Mouse (Mus musculus) liver, embryonic 14.5 days (tissue): ENCODE results near the gene Idh3b. TPM values are rescaled to one million over a fixed set of nuclear protein-coding genes. Genes with fewer than 3 reads are reported as not detected.

ENCODE experiments used
- ATAC-seq: fragments of 200-750 bp; cut with Nextera tagmentation; 2 replicates; pipeline ENCODE4 v1.8.0; 2017; ENCODE audit warnings: moderate number of reproducible peaks, mild to moderate bottlenecking, moderate library complexity; ENCODE audit not compliant: insufficient read depth
- DNase-seq, 3 experiments: peaks; one replicate each; pipeline ENCODE4 v3.0.0-alpha.2; 2012 to 2013; ENCODE audit warnings: low read depth in 3 of 3, low spot score in 3 of 3
- H3K27ac ChIP-seq: fragments of 300-500 bp; sonication (generic); 2 replicates; pipeline ENCODE4 v1.5.1; 2014; ENCODE audit warnings: moderate library complexity, mild to moderate bottlenecking, control low read depth, inconsistent platforms
- H3K27me3 ChIP-seq: fragments of 300-500 bp; sonication (generic); 2 replicates; pipeline ENCODE4 v1.6.1; 2014; ENCODE audit warnings: mild to moderate bottlenecking, low read length, moderate library complexity; ENCODE audit not compliant: control insufficient read depth, insufficient read depth
- H3K36me3 ChIP-seq: fragments of 300-500 bp; sonication (generic); replicated peaks from 2 replicates; pipeline ENCODE4 v1.6.1; 2014; ENCODE audit warnings: low read depth; ENCODE audit not compliant: control insufficient read depth, insufficient read depth
- H3K4me1 ChIP-seq, 2 experiments: fragments of 200-500 bp in 1 of 2; fragments of 300-500 bp in 1 of 2; sonication (generic) in 1 of 2; replicated peaks; 2 replicates each; pipeline ENCODE4 v1.6.1; 2012 to 2014; ENCODE audit warnings: antibody characterized with exemption in 1 of 2, inconsistent platforms in 1 of 2, low read length in 1 of 2; ENCODE audit not compliant: control insufficient read depth in 2 of 2, insufficient read depth in 2 of 2
- H3K4me2 ChIP-seq: fragments of 300-500 bp; sonication (generic); 2 replicates; pipeline ENCODE4 v1.6.1; 2014; ENCODE audit warnings: low read depth, mild to moderate bottlenecking, control low read depth, moderate library complexity
- H3K4me3 ChIP-seq, 2 experiments: fragments of 200-500 bp in 1 of 2; fragments of 300-500 bp in 1 of 2; sonication (generic) in 1 of 2; 2 replicates each; pipeline ENCODE4 v1.5.1; 2012 to 2014; ENCODE audit warnings: low read depth in 2 of 2, low read length in 2 of 2, mild to moderate bottlenecking in 2 of 2, control low read depth in 1 of 2, inconsistent platforms in 1 of 2, moderate library complexity in 1 of 2; ENCODE audit not compliant: insufficient read depth in 1 of 2
- H3K9ac ChIP-seq: fragments of 300-500 bp; sonication (generic); replicated peaks from 2 replicates; pipeline ENCODE4 v1.6.1; 2014; ENCODE audit warnings: mild to moderate bottlenecking, control low read depth, moderate library complexity
- H3K9me3 ChIP-seq: fragments of 300-500 bp; sonication (generic); 2 replicates; pipeline ENCODE4 v1.6.1; 2016; ENCODE audit warnings: low read length, mixed read lengths; ENCODE audit not compliant: control insufficient read depth
- CTCF ChIP-seq: IDR thresholded peaks from 2 replicates; pipeline ENCODE4 v1.5.1; 2016; ENCODE audit warnings: antibody characterized with exemption, low read depth, control low read depth
- EP300 ChIP-seq: IDR thresholded peaks from 2 replicates; pipeline ENCODE4 v1.6.1; 2016; ENCODE audit warnings: antibody characterized with exemption, low read depth
- WGBS: fragments of 180-500 bp; shearing (Covaris S2); extraction: QIAGEN DNeasy Blood & Tissue Kit; methylation state at CpG from one replicate; pipeline ENCODE4 v1.1.7; 2014; ENCODE audit not compliant: insufficient replicate concordance; 5-methylcytosine and 5-hydroxymethylcytosine counted together
- polyA plus RNA-seq, 2 experiments: library from polyadenylated mRNA; depleted of rRNA in 1 of 2; stranded (reverse) in 1 of 2; unstranded in 1 of 2; fragments of >200 nt; fragmentation: Nextera tagmentation in 1 of 2; extraction: Ambion mirVana in 1 of 2; gene quantifications; 2 replicates each; pipeline versions ENCODE4 v1.2.1 to v1.2.3; 2012 to 2014

Gene Idh3b
- polyA plus RNA-seq, 2 experiments, result 95.1 to 104 TPM

DNA sequence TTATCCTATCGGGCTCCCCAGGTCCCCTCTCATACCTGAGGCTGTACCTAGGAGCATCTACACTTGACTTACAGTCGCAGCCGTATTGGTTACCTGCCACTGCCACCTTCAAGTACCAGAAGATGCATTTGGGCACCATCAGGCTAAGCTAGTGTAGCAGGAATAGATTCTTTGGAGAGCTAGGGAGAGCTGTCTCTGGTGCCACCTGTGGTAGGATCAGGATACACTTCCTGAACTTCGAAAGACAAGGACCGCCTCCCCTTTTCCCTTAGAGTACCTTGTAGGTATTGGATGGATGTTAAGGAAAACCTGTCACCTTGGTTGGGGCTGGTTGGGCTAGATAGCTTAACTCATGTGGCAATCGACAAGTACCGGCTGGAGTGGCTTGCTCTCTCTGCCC, 16.3 kb downstream of the Idh3b start:
- H3K27me3 ChIP-seq, result no peaks in the 10 kb centered on the region
- H3K9me3 ChIP-seq, result no peaks in the 10 kb centered on the region
- no peak overlapping the region for H3K27ac ChIP-seq
- peaks cover 25 to 37% of the 10 kb centered on the region in 2 experiments for H3K4me1 ChIP-seq
- 61% methylated on average over 7 of the region's 7 CpGs for WGBS
- no peaks in the 10 kb centered on the region for H3K36me3 ChIP-seq
- no peak overlapping the region for H3K4me2 ChIP-seq
- H3K9ac ChIP-seq, result no peak overlapping the region
- DNase-seq (no peak), ATAC-seq (no peak)
- TF ChIP-seq CTCF (no peak), EP300 (no peak)
- no peak overlapping the region for H3K4me3 ChIP-seq

DNA sequence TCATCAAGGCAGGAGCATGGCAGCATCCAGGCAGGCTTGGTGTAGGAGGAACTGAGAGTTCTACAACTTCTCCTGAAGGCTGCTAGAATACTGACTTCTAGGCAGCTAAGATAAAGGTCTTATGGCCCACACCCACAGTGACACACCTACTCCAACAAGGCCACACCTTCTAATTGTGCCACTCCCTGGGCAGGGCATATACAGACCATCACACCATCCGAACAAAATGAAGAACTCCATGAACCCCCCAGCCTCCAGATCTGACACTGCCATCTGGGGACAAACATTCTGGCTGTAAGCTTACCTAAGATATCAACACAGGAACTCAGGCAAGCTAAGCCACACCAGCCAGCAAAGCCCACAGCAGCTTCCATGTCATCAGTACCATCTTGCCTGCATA, 18.8 kb downstream of the Idh3b start:
- Histone ChIP-seq H3K27ac (peak overlapping the region; percentile 69), H3K4me3 (peak overlapping the region; percentile 55 to 59), H3K27me3 (no peaks in the 10 kb centered on the region), H3K9ac (peak overlapping the region; percentile 67), H3K4me1 (peaks cover 49 to 58% of the 10 kb centered on the region in 2 experiments), H3K36me3 (no peaks in the 10 kb centered on the region), H3K9me3 (no peaks in the 10 kb centered on the region), H3K4me2 (peak overlapping the region; percentile 73)
- peak; percentile 81 for ATAC-seq
- peak; percentile 56 to 76 (median 57) for DNase-seq
- 8% methylated on average over 1 of the region's 1 CpGs for WGBS
- TF ChIP-seq EP300, result peak; percentile 55; the same call in 1 of the 2 replicates
- TF ChIP-seq CTCF, result no peak

DNA sequence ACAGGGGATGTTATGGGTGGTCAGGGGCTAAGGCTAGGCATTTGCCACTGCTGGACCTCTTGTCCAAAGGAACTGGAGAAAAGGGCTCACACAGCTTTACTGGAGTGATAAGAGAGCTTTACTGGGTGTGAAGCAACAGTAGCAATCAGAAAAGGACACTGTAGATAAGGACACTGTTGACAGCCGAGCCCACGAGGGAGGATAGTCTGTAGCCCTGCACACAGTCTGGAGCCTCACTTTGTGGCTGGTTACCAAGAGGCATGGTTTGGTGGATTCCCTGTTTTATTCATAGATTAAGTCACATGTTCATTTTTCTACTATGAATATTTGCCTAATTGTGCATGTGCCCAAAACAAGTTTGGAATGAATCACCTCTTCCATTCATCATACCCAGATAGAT, 21.9 kb downstream of the Idh3b start:
- TF ChIP-seq CTCF, result no peak
- peak; percentile 83 for TF ChIP-seq EP300
- no peaks in the 10 kb centered on the region for H3K27me3 ChIP-seq
- H3K4me2 ChIP-seq, result peak overlapping the region; percentile 73
- H3K4me3 ChIP-seq, result peak overlapping the region in 1 of 2 experiments; percentile 8; a peak in 1 of 4 replicates
- no peaks in the 10 kb centered on the region for H3K9me3 ChIP-seq
- peak overlapping the region; percentile 58 for H3K27ac ChIP-seq
- peak; percentile 64 to 73 (median 68) for DNase-seq
- peaks cover 50 to 54% of the 10 kb centered on the region in 2 experiments for H3K4me1 ChIP-seq
- H3K9ac ChIP-seq, result peak overlapping the region; percentile 15; the same call in 1 of the 2 replicates
- WGBS, result 4% methylated on average over 2 of the region's 2 CpGs
- ATAC-seq, result peak; percentile 89
- no peaks in the 10 kb centered on the region for H3K36me3 ChIP-seq

DNA sequence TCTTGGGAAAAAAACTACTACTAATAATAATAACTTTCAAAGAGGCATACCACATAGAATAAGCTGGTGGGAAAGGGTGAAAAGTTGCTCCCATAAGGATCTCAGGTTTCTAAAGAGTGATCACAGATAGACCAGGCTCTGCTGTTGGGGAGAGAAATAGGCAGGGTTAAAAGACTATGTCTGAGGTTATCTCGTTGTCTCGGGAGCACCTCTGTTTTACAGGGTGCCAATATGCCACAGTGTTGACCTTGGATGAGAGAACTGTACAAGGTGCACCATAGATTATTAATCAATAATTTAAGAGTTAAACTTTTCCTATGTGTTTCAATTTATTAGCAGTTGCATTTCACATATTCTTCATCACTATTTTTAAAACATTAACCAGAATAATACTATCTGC, 22.4 kb downstream of the Idh3b start:
- no peak for TF ChIP-seq CTCF
- TF ChIP-seq EP300, result no peak
- WGBS, result 14% methylated on average over 2 of the region's 2 CpGs
- DNase-seq (no peak), ATAC-seq (peak; percentile 57; the same call in 1 of the 2 replicates)
- H3K9me3 ChIP-seq, result no peaks in the 10 kb centered on the region
- peak overlapping the region; percentile 73 for H3K4me2 ChIP-seq
- no peak overlapping the region; the same call in 1 of the 2 replicates for H3K9ac ChIP-seq
- no peaks in the 10 kb centered on the region for H3K27me3 ChIP-seq
- peak overlapping the region; percentile 5 for H3K27ac ChIP-seq
- no peaks in the 10 kb centered on the region for H3K36me3 ChIP-seq
- H3K4me1 ChIP-seq, result peaks cover 50 to 56% of the 10 kb centered on the region in 2 experiments
- peak overlapping the region in 1 of 2 experiments; percentile 8; a peak in 2 of 4 replicates for H3K4me3 ChIP-seq

DNA sequence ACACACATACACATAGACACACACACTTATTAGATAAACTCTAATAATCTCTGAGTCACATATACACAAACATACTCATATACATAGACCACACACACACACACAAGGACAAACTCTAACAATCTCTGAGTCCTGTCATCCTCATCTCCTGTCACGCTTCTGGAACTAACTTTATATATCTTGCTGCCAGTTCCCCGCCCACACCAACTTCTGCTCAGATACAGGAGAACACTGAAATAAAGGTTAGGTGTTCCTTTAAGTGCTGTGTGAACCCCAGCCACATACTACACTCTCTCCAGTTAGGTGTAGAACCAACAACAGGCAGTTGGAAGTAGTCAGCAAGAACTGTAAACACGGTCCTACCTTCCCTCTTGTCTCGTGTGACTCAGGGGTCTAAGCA, 23.5 kb downstream of the Idh3b start:
- 55% methylated on average over 4 of the region's 4 CpGs for WGBS
- no peak for TF ChIP-seq CTCF
- TF ChIP-seq EP300, result no peak
- peak overlapping the region; percentile 73 for H3K4me2 ChIP-seq
- H3K27ac ChIP-seq, result no peak overlapping the region
- no peak overlapping the region for H3K4me3 ChIP-seq
- DNase-seq (no peak), ATAC-seq (no peak)
- no peaks in the 10 kb centered on the region for H3K27me3 ChIP-seq
- H3K9ac ChIP-seq, result peak overlapping the region; percentile 16
- peaks cover 43 to 48% of the 10 kb centered on the region in 2 experiments for H3K4me1 ChIP-seq
- no peaks in the 10 kb centered on the region for H3K9me3 ChIP-seq
- H3K36me3 ChIP-seq, result no peaks in the 10 kb centered on the region
